Mouse (Mus musculus) MEL (cell line): ENCODE data around the gene Dse.

Experiments used
- GATA1 ChIP-seq: IDR thresholded peaks from 2 replicates; pipeline ENCODE4 v1.6.1; 2011; ENCODE audit warnings: low read depth, low read length, improper control_type of control experiment
- POLR2A ChIP-seq, 2 experiments: IDR thresholded peaks; 2 replicates each; pipeline ENCODE4 v1.6.1; 2011 to 2012; ENCODE audit warnings: low read length in 2 of 2, mild to moderate bottlenecking in 2 of 2, control low read depth in 1 of 2, improper control_type of control experiment in 1 of 2, low read depth in 1 of 2, moderate library complexity in 1 of 2; ENCODE audit not compliant: control insufficient read depth in 1 of 2, insufficient read depth in 1 of 2, poor library complexity in 1 of 2
- POLR2AphosphoS2 ChIP-seq: IDR thresholded peaks from 2 replicates; pipeline ENCODE4 v1.6.1; 2011; ENCODE audit warnings: low read length, improper control_type of control experiment
- UBTF ChIP-seq: IDR thresholded peaks from 2 replicates; pipeline ENCODE4 v1.6.1; 2012; ENCODE audit warnings: low read depth, mild to moderate bottlenecking, inconsistent platforms, low read length, improper control_type of control experiment, moderate library complexity, borderline replicate concordance; ENCODE audit not compliant: insufficient read depth
- ZKSCAN1 ChIP-seq: IDR thresholded peaks from 2 replicates; pipeline ENCODE4 v1.6.1; 2012; ENCODE audit warnings: low read depth, mild to moderate bottlenecking, inconsistent platforms, low read length, improper control_type of control experiment, moderate library complexity

DNA sequence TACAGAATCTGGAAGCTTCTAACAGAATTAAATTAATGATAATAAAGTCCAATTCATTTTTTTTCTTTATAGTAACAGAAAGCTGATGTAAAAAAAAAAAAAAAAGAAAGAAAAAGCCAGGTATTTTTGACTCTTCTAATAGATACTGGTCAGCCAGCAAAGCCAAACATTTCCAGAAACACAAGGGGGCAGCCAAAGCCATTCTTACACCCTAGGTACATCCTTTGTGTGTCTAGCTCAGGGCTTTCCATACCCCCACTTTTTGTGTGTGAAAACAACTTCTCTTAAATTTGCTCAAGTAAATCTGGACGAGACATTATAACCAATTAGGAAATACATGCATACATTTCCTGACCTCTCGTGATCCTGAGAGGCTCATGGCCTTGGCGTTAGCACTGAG, 55.7 kb downstream of the Dse start:
- no peak for TF ChIP-seq POLR2AphosphoS2
- no peak for TF ChIP-seq POLR2A (IDR thresholded peaks at IDR 0.05; ENCODE audit: control insufficient read depth in 1 of 2, insufficient read depth in 1 of 2, low read depth in 1 of 2, low read length in 2 of 2, poor library complexity in 1 of 2)
- TF ChIP-seq UBTF = no peak
- TF ChIP-seq GATA1 = no peak
- TF ChIP-seq ZKSCAN1 = no peak
